Mouse (Mus musculus) retina, postnatal 7 days (tissue): ENCODE data around the gene Sash1.
"Not testable (repeated sequence)": the region's sequence is repeated elsewhere in the genome, so short reads cannot be mapped to it uniquely, and the experiment has no call there.

Experiments used
- DNase-seq: peaks from one replicate; pipeline ENCODE4 v3.0.0-alpha.2; 2012; ENCODE audit warnings: low read depth, low spot score

Sash1 gene

DNA sequence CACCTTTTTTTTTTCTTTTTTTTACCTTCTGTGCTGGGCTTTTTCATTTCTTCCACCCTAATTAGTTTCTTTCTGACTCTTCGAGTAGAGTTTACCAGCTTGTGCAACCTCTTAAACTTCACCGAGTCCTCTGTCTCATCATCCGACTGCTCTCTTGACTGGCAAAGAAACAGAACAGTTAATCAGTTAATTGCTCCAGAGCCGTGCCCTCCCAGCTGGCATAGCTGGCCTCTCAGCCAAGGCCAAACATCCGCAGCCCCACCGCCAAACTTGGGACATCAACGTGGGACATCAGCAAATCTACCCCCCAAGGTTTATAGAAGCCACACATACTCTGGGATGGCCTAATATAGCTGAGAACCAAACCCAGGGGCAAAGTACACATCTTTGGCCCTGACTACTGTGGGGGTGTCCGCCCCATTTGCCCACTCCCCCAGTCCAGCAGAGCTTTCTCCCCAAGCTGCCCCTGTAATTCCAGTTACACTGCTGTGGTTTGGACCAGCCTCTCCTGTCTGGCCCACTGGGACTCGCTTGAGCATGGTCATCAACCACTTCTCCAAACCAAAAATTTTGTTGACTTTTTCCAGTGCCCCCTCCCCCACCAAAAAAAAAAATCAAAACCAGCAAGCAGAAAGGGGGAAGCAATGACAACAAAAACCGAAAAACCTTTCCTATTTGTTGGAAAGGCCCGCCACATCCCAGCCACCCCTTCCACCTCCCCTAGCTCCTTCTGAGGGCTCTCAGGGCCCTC, 129.1 kb downstream of the Sash1 start:
- DNase-seq: no peak

DNA sequence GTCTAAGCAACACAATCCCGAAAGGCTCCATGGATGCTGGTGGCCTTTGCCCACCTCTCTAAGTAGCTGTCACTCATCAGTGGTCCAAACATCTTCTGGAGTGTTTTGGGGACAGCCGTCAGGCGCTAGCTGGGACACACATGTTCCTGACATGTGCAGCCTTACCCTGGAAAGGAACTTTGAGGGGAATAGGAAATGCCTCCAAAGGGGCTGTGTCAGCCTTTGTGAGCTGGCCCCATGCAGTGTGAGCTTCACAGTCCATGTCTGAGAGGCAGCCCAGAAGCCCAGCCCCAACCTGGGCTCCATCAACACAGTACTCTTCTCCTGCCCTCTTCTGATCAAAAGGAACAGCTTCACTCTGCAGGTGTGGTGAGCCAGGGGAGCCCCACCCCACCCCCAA, 132.5 kb downstream of the Sash1 start:
- DNase-seq: no peak

DNA sequence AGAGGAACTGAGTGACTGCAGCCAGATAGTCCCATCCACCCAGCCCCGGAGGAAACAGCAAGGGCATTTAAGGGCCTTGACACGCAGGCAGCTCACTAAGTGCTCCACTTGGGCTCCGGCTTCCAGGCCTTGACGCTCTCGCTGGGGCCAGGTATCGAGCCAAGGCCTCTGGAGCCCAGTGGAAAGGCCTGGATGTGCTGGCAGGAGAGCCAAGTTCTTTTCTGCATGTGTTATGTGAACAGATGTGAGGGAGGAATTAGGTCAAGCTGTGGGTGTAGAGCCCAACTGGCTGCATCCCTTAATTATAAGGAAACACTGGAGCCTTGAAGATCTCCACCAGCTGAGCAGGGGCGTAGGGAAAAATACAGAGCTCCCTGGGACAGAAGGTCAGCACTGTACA, 133.4 kb downstream of the Sash1 start:
- no peak for DNase-seq

DNA sequence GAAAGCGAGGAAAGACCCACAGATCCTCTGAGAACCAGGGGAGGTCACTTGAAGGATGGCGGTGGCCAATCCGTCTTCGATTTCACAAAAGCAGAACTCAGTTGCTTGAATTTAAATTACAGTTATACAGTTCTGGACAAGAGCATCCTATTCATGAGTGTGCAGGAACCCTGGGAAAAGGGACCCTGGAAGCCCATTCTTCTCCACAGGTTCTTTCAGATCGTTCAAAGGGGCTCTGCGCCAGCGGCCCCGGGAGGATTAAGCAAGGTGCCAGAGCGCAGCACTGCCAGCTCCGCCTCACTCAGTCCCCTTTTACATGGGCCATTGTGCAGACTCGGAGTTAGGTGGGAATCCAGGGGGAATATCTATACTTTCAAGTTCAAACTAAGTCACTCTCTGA, 136.3 kb downstream of the Sash1 start:
- DNase-seq: no peak

DNA sequence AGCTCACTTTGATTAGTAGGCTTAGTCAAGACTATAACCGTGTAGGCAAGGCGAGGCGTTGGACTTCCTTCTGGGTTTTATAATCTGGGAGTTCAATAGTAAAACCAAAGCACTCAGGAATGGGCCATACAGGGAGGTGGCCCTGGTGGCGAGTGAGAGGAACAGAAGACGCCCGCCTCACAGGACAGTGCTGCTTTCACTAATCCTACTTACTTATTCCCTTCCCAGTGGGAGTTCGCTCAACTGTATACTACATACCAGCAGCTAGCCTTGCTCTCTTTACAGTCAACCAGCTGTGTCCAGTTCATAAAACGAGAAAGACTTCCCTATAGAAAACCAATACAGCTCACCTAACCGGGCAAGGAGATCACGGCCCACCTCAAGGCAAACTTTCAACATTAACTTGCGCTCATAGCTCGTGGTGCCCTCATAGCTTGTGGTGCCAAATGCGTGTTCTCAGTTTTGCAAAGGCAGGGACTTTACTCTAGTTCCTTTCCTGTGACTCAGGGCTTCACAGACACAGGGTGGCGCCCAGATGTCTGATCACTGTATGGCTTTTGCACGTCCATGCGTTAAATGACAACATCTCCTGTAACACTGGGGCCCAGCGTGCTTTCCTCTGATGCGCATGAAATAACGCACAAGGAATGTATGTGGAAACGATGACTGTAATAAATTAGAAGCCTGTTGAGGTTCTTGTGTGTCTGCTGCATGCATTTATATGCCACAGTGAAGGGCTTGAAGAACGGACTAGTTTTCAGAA, 138.2 kb downstream of the Sash1 start:
- DNase-seq: no peak

DNA sequence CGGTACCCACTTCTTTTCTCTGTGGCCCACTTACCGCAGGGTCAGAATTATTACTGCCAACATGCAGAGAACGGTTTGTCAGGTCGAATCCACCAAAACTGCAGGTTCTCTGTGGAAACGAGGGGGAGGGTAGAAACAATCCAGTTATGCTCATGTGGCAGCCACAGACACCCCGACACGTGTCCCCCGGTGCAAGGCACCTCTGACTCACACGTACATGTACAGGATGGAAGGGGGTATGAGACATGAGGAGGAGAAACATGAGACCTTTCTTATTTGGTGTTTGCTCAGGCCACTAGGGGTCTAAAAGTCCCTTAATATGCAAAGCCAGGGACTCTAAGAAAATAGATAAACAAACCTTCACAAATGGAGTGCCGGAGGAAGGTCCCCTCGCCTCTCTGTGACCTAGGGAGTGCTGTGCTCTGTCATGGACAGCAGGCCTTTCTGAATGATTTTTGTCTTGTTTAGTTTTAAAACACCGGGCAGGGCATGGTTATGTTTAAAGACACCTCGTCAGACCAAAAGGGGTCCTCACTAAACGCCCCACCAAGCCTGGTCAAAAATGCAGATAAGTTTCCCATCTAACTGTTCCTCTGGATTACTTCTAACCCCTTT, 139.7 kb downstream of the Sash1 start:
- no peak for DNase-seq

DNA sequence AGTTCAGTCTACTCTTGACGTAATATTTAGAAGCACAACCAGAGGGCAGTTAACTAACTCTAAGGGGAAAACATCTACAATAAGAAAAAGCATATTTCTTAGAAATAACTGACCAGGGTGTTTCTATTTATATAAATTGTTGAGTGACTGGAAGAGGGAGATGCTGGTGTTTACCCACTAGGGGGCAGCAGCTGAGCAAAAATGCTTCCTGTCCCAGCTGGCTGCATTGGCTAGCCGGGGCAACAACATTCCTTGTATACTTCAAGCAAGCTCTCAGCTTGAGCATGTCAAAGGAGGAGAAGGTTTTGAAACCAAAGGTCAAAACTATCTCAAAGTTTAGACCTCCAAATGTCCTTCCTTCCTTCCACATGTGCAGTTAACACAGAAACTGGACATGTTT, 143.0 kb downstream of the Sash1 start:
- DNase-seq: peak; percentile 51

DNA sequence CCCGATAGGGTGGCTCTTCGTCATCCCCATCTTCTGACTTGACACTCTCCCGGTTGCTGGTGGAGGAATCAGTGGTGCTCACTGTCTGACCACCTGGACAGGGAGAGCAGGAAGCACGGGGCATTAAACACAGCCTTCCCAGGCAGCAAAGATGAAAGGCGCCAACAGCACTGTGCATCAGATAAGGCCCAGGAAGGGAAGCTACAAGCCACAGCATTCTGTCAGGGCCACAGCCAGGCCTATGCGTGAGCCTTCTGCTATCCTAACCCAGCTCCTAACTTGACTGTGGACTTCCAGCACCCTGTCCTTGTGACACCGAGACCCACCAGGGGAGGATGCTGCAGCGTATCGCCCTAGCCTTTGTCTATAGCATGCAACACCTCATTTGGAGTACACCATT, 144.4 kb downstream of the Sash1 start:
- DNase-seq: no peak

DNA sequence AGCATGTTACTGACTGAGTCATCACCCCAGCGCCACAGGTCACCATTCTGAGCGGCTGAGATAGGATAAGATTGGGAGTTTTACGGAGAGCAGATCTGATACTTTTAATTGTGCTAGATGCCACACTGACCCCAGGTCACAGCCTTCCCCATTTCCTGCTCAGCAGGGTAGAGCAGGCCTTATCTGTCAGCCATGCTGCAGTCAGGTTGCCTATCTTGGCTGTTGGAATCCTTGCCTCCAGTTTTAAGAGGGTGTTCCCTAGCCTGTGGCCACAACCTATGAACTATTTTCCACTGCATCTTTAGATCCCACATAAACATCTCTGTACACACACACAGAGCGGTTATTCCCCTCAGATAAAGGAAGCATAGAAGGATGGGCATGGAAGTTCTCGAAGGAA, 145.1 kb downstream of the Sash1 start:
- DNase-seq: no peak

DNA sequence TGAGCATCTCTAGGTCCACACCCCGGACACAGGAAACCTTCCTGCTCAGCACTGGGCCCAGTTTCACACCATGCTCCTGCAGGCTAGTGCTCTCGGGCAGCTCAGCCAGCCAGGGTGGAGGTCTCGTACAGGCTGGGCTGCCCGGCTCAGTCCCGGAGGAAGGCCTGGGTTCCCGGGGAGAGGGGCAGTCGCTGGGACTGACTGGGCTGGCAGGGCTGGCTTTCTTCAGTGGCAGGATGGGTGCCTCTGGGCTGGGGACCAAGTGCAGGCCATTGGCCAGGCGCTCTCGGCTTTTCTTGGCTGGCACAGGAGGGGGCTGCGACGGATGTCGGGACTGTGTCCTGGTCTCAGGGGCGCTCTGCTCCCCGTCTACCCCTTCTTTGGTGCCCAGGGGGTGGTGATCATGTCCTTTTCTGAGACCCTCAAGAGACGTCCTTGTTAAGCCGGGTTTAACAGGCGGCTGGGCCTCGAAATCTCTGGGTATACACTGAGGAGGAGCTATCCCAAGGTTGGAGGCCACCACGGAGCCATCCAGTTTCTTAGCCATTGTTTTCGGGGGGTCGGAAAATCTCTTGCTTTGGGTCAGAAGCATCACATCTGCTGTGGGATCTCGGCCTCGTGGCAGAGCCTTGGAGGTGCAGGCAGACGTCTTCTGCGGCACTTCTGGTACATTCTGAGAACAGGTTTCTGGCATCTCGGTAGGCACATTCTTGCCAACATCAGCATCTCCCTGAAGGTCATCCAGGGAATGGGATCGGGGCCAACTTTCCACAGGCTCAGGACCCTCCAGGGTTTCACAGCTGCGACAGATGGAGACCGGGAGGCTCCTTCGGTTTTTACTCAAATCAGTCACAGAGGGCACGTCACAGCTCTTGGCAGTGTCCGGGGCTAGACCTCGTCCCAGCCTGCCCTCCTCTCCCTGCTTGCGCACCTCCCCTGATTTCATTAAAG, 156.2 kb downstream of the Sash1 start:
- DNase-seq: no peak

DNA sequence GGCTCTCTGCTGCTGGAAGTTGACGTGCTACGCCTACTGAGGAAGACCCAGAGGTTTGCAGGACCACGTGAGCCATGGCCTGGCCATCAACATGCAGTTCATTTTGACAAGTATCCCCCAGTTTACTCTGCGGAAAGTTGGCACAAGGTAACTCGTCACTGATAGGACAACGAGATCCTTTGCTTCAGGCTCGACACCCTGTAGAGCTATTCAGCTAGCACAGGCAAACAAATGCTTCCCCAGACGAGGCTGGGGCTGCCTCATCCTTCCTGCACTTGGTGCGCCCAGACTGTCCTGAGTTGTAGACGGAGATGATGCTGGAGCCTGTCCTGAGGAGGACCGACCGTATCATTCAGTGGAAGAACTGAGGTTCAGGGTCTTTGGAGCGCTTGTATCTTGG, 166.5 kb downstream of the Sash1 start:
- DNase-seq: no peak

DNA sequence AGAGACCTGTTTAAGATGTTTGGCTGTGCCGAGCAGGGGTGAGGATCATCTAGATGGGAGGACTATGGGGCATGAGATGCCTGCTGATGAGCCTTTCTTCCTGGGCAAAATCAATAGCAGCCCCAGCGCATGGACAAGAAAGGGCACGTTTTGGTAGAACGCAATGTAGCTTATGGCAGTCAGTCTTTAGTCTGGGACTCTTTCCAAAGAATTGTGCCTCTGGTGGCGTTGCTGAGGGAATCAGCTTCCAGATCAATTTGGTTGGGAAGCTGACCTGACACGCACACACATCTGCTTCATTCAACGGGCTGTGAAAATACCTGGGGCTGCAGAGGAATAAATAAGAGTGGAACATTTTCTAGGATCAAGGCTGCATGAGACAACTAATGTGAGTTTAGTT, 167.0 kb downstream of the Sash1 start:
- DNase-seq: no peak

DNA sequence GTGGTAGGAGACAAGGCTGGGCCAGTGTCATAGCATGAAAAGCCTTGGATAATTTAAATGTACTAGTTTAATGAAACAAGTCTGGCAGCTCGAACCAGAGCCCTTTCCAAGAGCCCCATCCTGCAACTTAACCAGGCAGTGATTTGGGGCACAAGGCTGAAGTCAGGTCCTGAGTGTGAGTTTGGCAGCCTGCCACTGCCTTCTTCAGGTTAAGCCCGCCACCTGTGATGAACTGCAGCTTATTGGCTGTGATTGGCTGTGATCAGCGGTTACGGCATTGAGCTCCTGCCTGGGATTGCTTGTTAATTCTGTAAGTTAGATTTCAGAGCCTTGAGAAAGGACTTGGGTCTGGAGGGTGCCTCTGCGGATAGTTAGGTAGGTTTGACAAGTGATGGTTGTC, 168.7 kb downstream of the Sash1 start:
- no peak for DNase-seq

DNA sequence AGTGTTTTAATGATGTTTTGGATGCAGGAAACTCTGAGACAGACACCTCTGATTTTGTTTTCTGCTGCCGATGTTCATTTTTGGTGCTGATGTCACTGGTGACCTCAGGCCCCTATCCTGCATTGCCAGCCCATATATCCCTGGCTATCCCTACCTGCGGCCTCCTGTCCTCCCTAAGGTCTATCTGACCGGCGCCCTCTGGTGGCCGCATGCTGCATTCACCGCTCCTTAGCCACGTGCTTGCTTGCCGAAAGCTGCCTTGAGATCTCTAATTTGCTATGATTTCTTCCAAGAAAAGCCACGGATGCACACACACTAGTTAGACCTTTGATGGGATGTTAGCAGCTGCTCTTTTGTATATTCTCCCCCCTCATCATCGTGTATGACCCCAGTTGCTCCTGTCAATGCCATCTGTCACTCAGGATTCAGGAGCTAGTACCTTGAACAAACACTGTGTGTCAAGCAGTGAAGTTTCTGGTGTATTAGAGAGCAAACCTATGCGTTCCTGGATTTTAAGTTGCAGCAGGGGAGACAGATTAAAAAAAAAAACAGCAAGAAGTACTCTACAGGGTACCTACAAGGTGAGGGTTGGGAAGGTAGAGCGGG, 170.1 kb downstream of the Sash1 start:
- DNase-seq: peak; percentile 51

DNA sequence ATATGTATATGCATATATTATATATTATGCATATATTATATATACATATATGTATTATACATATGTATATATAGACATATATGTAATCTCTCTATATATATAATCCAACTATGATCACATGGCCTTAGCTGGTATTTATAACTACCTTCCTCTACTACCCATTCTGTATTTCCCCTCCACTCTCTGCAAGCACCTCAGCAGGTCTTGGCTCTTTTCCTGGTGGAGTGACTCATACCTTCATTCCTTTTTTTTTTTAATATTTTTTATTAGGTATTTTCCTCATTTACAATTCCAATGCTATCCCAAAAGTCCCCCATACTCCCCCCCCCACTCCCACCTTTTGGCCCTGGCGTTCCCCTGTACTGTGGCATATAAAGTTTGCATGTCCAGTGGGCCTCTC, 189.2 kb downstream of the Sash1 start:
- DNase-seq: not testable (repeated sequence)

DNA sequence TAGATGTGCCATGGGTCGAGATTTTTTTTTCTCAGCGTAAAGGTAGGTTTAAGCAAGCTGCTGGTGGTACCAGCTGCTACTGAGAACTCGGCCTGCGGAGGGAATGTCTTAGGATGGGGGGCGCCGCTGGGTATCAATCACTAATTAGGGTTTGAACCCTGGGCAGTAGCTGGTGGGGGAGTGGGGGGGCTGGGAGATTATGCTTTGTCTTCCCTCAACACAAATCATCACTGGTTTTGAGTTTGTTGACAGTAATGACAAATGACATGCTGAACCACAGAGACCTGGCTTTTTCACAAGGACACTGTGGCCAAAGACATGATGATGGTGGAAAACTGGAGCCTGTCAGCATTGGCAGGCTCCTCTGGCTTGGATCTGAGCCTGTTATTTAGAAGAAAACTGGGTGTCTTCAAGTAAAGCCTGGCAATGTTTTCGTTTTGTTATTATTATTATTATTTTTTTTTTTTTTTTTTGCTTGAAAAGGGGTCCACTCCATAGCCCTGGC, 191.8 kb downstream of the Sash1 start:
- no peak for DNase-seq

DNA sequence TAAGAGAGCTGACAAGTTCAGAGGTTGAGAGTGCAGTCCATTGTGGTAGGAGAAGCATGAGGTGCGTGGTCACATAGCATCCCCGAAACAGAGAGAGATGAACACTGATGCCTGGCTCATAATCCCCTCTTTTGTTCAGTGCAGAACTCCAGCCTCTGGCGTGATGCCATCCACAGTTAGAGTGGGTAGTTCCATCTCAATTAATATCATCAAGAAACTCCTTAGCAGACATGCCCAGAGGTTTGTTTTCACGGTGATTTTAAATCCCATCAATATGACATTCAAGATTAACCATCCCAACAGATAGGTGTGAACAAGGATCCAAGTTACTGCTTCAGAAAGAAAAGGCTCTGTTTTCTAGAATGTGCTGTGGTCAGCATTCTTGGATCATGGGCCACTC, 192.3 kb downstream of the Sash1 start:
- DNase-seq: no peak

DNA sequence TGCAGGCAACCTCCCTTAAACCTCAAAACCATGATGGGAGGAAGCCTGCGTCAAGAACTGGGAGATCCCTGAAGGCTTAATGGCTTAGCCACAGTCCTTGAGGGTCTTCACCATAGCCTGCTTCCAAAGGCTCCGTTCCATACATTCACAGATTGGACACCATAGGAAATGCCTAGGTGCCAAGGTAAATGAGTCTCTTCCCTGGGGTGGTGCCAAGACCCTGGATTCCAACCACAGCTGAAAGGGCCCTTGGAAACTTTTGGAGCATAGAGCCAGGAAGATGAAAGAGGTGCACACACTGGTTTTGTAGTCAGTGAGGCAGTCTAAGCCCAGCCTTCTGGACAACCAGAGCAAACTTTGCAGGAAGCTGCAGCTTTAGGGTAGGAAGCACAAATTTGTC, 193.3 kb downstream of the Sash1 start:
- no peak for DNase-seq

DNA sequence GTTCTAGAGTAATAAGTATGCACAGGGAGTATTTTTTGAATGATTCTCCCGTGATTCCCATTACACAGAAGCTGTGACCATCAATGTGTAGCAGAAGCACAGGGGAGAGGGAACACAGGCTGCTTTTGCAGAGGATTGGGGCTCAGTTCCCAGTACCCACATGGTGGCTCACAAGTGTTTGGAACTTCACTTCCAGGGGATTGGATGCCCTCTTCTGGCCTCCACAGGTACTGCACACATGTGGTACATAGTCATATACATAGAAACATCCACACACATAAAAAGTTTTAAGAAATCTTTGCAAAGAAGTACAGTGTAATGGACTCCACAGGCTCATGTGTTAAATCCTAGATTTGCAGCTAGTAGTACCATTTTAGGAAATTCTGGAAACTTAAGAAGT, 199.7 kb downstream of the Sash1 start:
- no peak for DNase-seq

DNA sequence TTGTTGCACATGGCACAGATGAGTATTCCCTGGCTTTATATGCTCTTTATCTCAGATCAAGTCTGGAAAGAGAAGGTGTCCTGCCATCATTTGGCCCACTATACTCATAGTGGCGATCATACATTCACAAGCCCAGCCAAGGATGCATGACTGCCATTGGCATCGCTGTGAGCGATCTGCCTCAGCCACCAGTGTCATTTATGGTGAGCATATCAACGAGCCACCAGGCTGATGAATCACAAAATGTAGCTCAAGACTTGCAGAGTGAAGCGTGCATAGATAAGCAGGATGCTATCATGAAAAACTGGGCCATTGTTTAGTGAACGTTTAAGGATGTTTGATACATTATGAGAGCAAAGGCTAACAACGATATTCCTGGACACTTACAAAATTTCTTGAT, 200.6 kb downstream of the Sash1 start:
- DNase-seq: no peak

DNA sequence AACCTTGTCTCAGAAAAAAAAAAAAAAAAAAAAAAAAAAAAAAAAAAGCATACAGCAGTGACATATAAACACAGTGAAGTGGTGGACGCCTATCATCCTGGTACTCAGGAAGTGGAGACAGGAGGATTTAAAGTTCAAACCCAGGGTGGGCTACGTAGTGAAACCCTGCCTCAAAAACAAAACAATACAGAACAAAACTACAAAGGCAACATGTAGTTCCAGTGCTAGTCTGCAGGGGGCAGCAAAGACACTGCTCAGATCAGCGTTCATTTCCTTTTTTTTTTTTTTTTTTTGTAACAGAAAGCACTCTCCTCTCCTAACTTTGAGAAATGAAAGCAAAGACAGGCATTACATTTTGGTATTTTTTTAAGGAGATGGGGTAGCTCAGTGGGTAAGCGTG, 203.0 kb downstream of the Sash1 start:
- DNase-seq: peak; percentile 29
